Mouse (Mus musculus) hindbrain, embryonic 16.5 days (tissue): Measurements from ENCODE around the gene Psma5. TPM values are rescaled to one million over a fixed set of nuclear protein-coding genes. Genes with fewer than 3 reads are reported as not detected.

Source experiments
- ATAC-seq: fragments of 200-750 bp; cut with Nextera tagmentation; 2 replicates; pipeline ENCODE4 v1.8.0; 2017; ENCODE audit warnings: moderate TSS enrichment, moderate library complexity
- H3K27ac ChIP-seq: fragments of 300-500 bp; sonication (generic); 2 replicates; pipeline ENCODE4 v1.5.1; 2014; ENCODE audit warnings: low read depth, mild to moderate bottlenecking, control low read depth, low read length, moderate library complexity
- H3K27me3 ChIP-seq: fragments of 300-500 bp; sonication (generic); replicated peaks from 2 replicates; pipeline ENCODE4 v1.6.1; 2014; ENCODE audit warnings: low read length; ENCODE audit not compliant: control insufficient read depth, insufficient read depth
- H3K36me3 ChIP-seq: fragments of 300-500 bp; sonication (generic); 2 replicates; pipeline ENCODE4 v1.6.1; 2014; ENCODE audit warnings: mild to moderate bottlenecking, low read length, moderate library complexity, mixed read lengths; ENCODE audit not compliant: control insufficient read depth, insufficient read depth
- H3K4me1 ChIP-seq: fragments of 300-500 bp; sonication (generic); 2 replicates; pipeline ENCODE4 v1.6.1; 2014; ENCODE audit warnings: low read depth, low read length; ENCODE audit not compliant: control insufficient read depth, insufficient read depth
- H3K4me2 ChIP-seq: fragments of 300-500 bp; sonication (generic); 2 replicates; pipeline ENCODE4 v1.6.1; 2014; ENCODE audit warnings: mild to moderate bottlenecking, low read length, control low read depth, moderate library complexity
- H3K4me3 ChIP-seq: fragments of 300-500 bp; sonication (generic); 2 replicates; pipeline ENCODE4 v1.5.1; 2014; ENCODE audit warnings: mild to moderate bottlenecking, low read length, control low read depth, moderate library complexity
- H3K9ac ChIP-seq: fragments of 300-500 bp; sonication (generic); 2 replicates; pipeline ENCODE4 v1.6.1; 2014; ENCODE audit warnings: low read depth, mild to moderate bottlenecking, control low read depth, low read length, moderate library complexity
- H3K9me3 ChIP-seq: fragments of 300-500 bp; sonication (generic); 2 replicates; pipeline ENCODE4 v1.6.1; 2014; ENCODE audit warnings: mild to moderate bottlenecking, low read length, moderate library complexity; ENCODE audit not compliant: control insufficient read depth
- WGBS: fragments of 180-500 bp; shearing (Covaris S2); extraction: QIAGEN DNeasy Blood & Tissue Kit; methylation state at CpG from one replicate; pipeline ENCODE4 v1.1.7; 2014; 5-methylcytosine and 5-hydroxymethylcytosine counted together
- polyA plus RNA-seq: library from polyadenylated mRNA; unstranded; fragments of >200 nt; fragmentation: Nextera tagmentation; extraction: Ambion mirVana; gene quantifications from 2 replicates; pipeline ENCODE4 v1.2.1, GENCODE M21; 2015

The Psma5 gene
- polyA plus RNA-seq, 1 experiment from 2014 or later, result 246 TPM

DNA sequence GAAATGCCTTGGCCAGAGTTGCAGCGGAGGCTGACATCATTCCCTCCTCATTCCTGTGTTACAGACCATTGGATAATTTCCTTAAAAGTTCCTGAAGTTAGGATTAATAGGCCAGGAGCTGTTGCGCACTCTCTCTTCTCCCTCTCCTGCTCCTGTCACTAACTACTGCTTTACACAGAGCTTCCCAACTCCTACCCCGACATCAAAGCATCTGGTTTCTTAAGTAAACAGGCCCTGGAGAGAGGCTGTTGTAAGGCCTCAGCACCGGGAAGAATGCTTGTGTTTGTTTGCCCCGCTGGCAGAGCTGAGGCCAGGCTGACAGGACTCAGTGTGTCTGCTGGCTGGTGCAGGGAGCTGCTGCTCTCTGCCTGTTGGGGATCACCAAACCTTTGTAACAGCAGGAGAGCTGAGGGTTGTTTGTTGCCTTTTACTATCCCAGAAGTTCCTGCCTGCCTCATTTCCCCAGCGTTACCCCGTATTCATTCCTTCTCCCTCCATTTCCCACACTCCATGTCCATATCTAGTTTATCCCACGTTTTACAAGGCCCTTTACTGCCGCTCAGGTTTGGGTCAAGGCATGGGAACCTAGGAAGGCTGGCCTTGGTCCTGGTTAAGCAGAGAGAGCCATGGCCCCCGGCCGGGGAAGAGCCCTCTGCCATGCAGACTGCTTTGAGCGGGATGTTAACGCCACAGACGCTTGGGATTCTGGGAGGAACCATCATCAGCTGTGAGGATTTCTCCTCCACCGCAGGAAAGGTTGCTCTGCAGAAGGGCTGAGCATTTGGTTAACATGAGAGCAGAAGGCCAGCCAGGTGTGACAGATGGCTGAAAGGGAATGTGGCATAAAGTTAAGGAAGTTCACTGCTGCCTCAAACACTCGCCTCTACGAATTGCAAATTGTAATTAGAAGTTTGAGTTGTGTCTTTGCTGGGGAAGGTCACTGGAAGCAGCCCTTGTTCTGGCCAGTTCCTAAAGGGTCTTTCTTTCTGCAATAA, 31.4 kb downstream of the Psma5 start:
- Histone ChIP-seq H3K27me3 (no peaks in the 10 kb centered on the region), H3K9me3 (no peaks in the 10 kb centered on the region), H3K4me3 (no peak overlapping the region), H3K27ac (peak overlapping the region; percentile 60), H3K36me3 (no peaks in the 10 kb centered on the region), H3K4me1 (peaks cover 46% of the 10 kb centered on the region), H3K9ac (peak overlapping the region; percentile 55), H3K4me2 (peak overlapping the region; percentile 43)
- 16% methylated on average over 17 of the region's 17 CpGs for WGBS
- no peak for ATAC-seq

- Histone ChIP-seq H3K27me3 (no peaks in the 10 kb centered on the region), H3K4me2 (no peak overlapping the region), H3K27ac (no peak overlapping the region), H3K9me3 (no peaks in the 10 kb centered on the region), H3K9ac (no peak overlapping the region), H3K4me3 (no peak overlapping the region), H3K36me3 (no peaks in the 10 kb centered on the region), H3K4me1 (peaks cover 44% of the 10 kb centered on the region)
- ATAC-seq, result no peak
- WGBS, result 84% methylated on average over 13 of the region's 13 CpGs
Measured at GRCm38 (mm10) chr3:108289311-108290130, 32.8 kb downstream of the Psma5 start.

- no peak for ATAC-seq
- Histone ChIP-seq H3K36me3 (no peaks in the 10 kb centered on the region), H3K4me1 (peaks cover 44% of the 10 kb centered on the region), H3K4me3 (no peak overlapping the region), H3K4me2 (no peak overlapping the region), H3K9ac (no peak overlapping the region), H3K9me3 (no peaks in the 10 kb centered on the region), H3K27me3 (no peaks in the 10 kb centered on the region), H3K27ac (no peak overlapping the region)
- WGBS, result 67% methylated on average over 17 of the region's 17 CpGs
Measured at GRCm38 (mm10) chr3:108291036-108291799, 34.5 kb downstream of the Psma5 start.

DNA sequence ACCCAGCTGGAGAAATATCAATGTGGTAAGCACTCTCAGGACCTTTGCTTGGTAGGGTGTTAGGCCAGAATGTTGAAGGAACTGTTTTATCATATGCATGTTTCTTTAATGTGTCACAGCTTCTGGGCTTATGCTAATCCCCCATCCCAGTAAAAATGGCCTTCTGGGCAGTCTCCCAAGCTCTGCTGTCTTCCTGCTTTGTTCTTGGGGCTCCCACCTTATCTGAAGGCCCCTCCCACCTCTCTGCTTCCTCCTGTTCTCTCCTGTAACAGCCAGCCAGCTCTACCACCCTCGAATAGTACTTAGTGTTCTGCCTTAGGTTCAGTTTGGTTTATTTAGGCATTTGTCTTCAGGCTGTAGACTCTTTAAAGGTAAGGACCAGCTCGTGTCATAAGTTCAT, 37.7 kb downstream of the Psma5 start:
- no peak for ATAC-seq
- Histone ChIP-seq H3K4me2 (no peak overlapping the region), H3K27me3 (no peaks in the 10 kb centered on the region), H3K4me1 (peaks cover 34% of the 10 kb centered on the region), H3K9me3 (no peaks in the 10 kb centered on the region), H3K27ac (no peak overlapping the region), H3K9ac (no peak overlapping the region), H3K4me3 (no peak overlapping the region), H3K36me3 (no peaks in the 10 kb centered on the region)
- 48% methylated on average over 2 of the region's 2 CpGs for WGBS

DNA sequence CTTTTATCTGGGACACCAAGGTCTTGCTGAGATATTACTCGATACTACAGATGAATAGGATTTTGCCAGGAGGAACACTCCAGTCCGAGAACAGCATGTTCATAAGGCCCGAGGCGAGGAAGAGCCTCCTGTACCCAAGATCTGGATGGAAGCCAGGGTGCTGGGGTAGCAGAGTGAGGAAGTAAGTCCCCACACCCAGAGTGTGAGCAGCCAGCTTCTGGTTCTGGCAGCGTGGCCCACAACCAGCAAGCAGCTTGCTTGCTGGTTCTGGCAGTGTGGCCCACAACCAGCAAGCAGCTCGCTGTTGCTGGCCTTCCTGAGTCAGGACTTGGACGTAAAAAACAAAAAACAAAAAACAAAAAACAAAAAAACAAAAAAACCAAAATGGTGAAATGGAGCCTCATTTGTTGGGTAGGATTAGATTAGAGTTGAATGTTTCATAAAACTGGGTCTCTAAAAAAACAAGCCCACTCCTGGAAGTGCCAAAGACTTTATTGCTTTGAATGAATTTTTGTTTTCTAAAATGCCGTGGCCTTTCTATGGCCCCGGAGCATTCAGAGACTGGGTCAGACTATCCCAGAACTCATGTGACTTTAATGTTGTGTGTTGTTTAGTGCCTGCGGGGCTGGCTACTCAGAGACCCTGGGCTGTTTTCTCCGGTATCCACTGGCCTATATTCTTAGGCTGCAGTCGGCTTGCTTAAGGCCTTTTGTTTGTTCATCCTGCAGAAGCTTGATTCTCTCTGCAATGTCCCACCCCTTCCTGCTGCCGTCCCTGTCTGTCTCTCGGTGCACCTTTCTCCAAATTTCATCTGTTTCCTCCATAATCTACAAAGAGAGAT, 38.9 kb downstream of the Psma5 start:
- no peaks in the 10 kb centered on the region for H3K36me3 ChIP-seq
- 24% methylated on average over 14 of the region's 14 CpGs for WGBS
- H3K4me1 ChIP-seq, result peaks cover 31% of the 10 kb centered on the region
- H3K4me3 ChIP-seq, result no peak overlapping the region
- peak; percentile 44 for ATAC-seq
- peak overlapping the region; percentile 27 for H3K4me2 ChIP-seq
- peak overlapping the region; percentile 8; the same call in 1 of the 2 replicates for H3K9ac ChIP-seq
- no peaks in the 10 kb centered on the region for H3K27me3 ChIP-seq
- no peaks in the 10 kb centered on the region for H3K9me3 ChIP-seq
- peak overlapping the region; percentile 60 for H3K27ac ChIP-seq

DNA sequence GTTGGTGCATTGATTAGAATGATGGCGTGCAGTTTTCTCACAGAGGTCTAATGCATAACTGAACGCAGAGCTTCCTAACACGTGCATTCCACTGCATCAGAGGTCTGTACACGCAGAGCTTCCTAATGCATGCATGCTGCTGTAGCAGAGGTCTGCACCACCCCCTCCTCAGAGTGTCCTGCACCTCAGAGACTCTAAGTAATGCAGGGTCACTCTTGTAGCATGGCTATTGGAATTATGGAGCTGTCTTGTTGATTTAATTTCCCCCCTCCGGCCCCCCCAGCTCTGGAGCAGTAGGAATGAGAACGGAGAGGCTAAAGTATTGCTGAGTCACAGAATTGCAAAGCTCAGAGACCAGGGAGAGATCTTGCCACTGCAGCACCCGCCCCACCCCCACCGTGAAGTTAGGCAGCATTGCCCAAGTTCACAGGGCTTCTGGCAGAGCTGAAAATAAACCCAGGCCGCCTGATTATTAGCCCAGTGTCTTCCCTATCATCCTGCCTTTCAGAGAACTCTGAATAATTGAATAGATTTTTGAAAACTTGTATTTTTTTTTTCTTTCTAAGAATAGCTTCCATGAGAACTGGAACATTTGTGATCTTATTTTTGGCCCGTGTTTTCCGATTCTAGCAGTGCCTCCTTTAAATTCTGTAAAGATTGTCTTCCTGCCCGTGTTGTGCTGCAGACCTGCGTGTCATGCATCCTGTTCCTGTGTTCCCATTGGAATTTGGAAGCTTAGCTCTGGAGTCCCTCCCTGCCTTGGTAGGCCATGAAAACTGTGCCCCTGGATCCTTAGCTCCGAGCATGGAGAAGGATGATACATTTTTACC, 39.7 kb downstream of the Psma5 start:
- Histone ChIP-seq H3K9me3 (no peaks in the 10 kb centered on the region), H3K9ac (peak overlapping the region; percentile 8; the same call in 1 of the 2 replicates), H3K36me3 (no peaks in the 10 kb centered on the region), H3K4me2 (peak overlapping the region; percentile 27), H3K4me3 (no peak overlapping the region), H3K4me1 (peaks cover 31% of the 10 kb centered on the region), H3K27me3 (no peaks in the 10 kb centered on the region), H3K27ac (peak overlapping the region; percentile 66)
- ATAC-seq, result peak; percentile 76
- WGBS, result 10% methylated on average over 14 of the region's 14 CpGs

GRCm38 (mm10) chr3:108297050-108297419, 40.3 kb downstream of the Psma5 start:
- H3K9ac ChIP-seq, result no peak overlapping the region
- H3K4me3 ChIP-seq, result no peak overlapping the region
- no peaks in the 10 kb centered on the region for H3K9me3 ChIP-seq
- H3K4me2 ChIP-seq, result no peak overlapping the region
- no peaks in the 10 kb centered on the region for H3K36me3 ChIP-seq
- 0 out of 2 replicates have a peak, but pooled peaks have one; percentile 31 for ATAC-seq
- 60% methylated on average over 7 of the region's 7 CpGs for WGBS
- no peaks in the 10 kb centered on the region for H3K27me3 ChIP-seq
- peaks cover 31% of the 10 kb centered on the region for H3K4me1 ChIP-seq
- peak overlapping the region; percentile 66 for H3K27ac ChIP-seq
